Mouse (Mus musculus) skeletal muscle tissue, postnatal 0 days (tissue): Measurements from ENCODE around the gene Mmp24. TPM values are rescaled to one million over a fixed set of nuclear protein-coding genes. Genes with fewer than 3 reads are reported as not detected.

Source experiments
- polyA plus RNA-seq: library from polyadenylated mRNA; unstranded; fragments of >200 nt; fragmentation: Nextera tagmentation; extraction: Ambion mirVana; gene quantifications from 2 replicates; pipeline ENCODE4 v1.2.1, GENCODE M21; 2015

Gene Mmp24
- not detected in 2 replicates for polyA plus RNA-seq

GRCm38 (mm10) chr2:155774927-155775684, at the start of gene Mmp24:
Gene Mmp24, plus strand, starts transcription at chr2:155775342.

DNA sequence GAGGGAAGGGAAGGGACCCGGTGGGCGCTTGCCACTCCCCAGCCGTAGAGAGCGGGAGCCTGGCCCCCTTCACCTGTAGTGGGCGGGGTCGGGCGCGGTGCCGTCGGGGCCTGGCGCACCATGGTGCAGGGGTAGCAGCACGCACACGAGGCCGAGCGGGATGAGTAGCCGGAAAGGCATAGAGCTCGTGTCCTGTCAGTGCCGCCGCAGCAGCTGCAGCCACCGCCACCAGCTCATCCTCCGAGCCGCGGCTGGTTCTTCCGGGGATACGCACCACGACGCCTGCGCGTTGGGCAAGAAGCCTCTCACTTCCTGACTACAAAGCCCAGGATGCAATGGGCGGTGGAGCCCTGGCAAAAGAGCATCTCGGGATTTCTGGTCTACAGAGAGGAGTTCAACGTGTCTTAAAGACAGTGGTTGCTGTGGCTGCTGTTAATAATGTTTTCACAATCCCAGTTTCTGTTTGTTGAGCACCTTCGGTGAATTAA, 45.9 kb upstream of the Mmp24 start, which contains the start of gene Edem2:
Gene Edem2, minus strand, starts transcription at position 318 of the 488 bp plus-strand sequence.

DNA sequence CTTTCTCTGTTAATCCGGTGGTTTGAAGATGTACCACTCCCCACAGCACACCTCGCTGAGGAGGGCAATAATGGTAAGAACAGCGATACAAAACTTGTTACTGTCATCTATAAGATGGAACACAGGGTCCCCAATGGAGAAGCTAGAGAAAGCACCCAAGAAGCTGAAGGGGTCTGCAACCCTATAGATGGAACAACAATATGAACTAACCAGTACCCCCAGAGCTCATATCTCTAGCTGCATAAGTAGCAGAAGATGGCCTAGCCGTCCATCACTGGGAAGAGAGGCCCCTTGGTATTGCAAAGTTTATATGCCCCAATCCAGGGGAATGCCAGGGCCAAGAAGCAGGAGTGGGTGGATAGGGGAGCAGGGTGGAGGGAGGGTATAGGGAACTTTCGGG, 39.4 kb upstream of the Mmp24 start, which contains the start of gene Gm17581:
Gene Gm17581, minus strand, starts transcription at position 101 of the 400 bp plus-strand sequence.

GRCm38 (mm10) chr2:155751014-155751786, 23.9 kb upstream of the Mmp24 start, which contains the start of gene Procr:
Gene Procr, plus strand, starts transcription at chr2:155751117.

DNA sequence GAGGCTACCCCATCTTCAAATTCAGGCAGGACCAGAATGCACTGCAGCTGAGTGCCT, 44.1 kb downstream of the Mmp24 start, which contains the start of gene BC029722:
Gene BC029722, minus strand, starts transcription at position 35 of the 57 bp plus-strand sequence.

DNA sequence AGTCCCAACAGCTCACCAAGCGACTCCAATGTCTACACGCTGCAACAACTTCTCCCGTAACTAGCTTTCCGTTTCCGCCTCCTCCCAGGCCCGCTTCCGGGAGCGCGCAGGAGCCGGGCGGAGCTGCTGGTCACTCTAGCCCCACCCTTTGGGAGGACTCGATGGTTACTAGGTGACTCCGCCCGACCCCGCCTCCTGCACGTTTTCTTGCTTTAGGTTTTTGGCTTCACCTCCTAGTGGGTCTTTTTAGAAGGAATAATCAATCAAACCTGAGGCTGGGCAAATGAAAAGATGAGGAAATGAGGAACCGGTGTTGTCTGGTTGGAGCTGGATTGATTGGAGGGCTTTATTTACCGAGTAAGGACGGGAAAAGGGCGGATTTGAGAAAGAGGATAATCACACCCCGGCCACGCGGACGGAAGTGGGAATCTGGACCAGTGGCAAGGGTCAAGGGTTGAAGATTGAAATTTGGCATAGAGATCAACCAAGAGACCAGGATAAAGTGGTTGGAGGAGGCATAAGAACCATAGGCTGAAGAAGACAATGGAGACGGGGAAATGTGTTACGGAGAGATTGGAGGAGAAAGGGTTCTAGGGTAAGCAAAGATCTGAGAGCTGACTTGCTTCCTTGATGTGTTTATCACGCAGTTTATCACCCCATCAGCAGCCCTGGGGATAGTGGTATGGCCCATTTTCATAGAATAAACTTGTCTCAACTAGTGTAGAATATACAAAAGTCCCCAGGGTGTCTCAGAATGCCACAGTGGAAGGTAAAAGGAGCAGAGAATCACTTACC, 51.7 kb downstream of the Mmp24 start, which contains the start of gene Eif6:
Gene Eif6, minus strand, starts transcription at position 296 of the 795 bp plus-strand sequence.

GRCm38 (mm10) chr2:155834732-155835131, 59.6 kb downstream of the Mmp24 start, which contains the start of gene Fam83c:
Gene Fam83c, minus strand, starts transcription at chr2:155834854.

Other genes starting within 250 kb of the Mmp24 start
- 12.0 and 14.2 TPM in 2 replicates for gene Gss, start 182.5 kb upstream of the Mmp24 start, polyA plus RNA-seq
- gene Myh7b, start 164.1 kb upstream of the Mmp24 start, polyA plus RNA-seq = 2.0 and 2.3 TPM in 2 replicates
- 82.1 and 83.6 TPM in 2 replicates for gene Trpc4ap, start 83.0 kb upstream of the Mmp24 start, polyA plus RNA-seq
- 13.3 and 14.7 TPM in 2 replicates for gene Edem2, start 45.9 kb upstream of the Mmp24 start, polyA plus RNA-seq
- gene Gm17581, start 39.5 kb upstream of the Mmp24 start, polyA plus RNA-seq = not detected in 2 replicates
- gene Procr, start 24.2 kb upstream of the Mmp24 start, polyA plus RNA-seq = 9.4 and 10.1 TPM in 2 replicates
- gene BC029722, start 44.1 kb downstream of the Mmp24 start, polyA plus RNA-seq = 15.3 and 20.0 TPM in 2 replicates
- gene Eif6, start 51.6 kb downstream of the Mmp24 start, polyA plus RNA-seq = 107 and 121 TPM in 2 replicates
- gene Fam83c, start 59.5 kb downstream of the Mmp24 start, polyA plus RNA-seq = 0.04 and 0.18 TPM in 2 replicates
- gene Uqcc1, start 155.0 kb downstream of the Mmp24 start, polyA plus RNA-seq = 73.2 and 74.7 TPM in 2 replicates
- not detected in 2 replicates for gene Gm15557, start 165.4 kb downstream of the Mmp24 start, polyA plus RNA-seq
- 0.10 and 0.35 TPM in 2 replicates for gene Gdf5, start 170.0 kb downstream of the Mmp24 start, polyA plus RNA-seq
- gene Cep250, start 181.1 kb downstream of the Mmp24 start, polyA plus RNA-seq = 4.7 and 5.8 TPM in 2 replicates
- gene 6430550D23Rik, start 232.6 kb downstream of the Mmp24 start, polyA plus RNA-seq = 0.67 and 1.0 TPM in 2 replicates
- 83.9 and 102 TPM in 2 replicates for gene Ergic3, start 232.7 kb downstream of the Mmp24 start, polyA plus RNA-seq